Mouse (Mus musculus) forebrain, embryonic 14.5 days (tissue): ENCODE results near the gene Calhm3. TPM values are rescaled to one million over a fixed set of nuclear protein-coding genes. Genes with fewer than 3 reads are reported as not detected.

Experiments used
- ATAC-seq: fragments of 200-750 bp; cut with Nextera tagmentation; 2 replicates; pipeline ENCODE4 v1.8.0; 2017; ENCODE audit warnings: mild to moderate bottlenecking, moderate library complexity
- DNase-seq: peaks from one replicate; pipeline ENCODE4 v3.0.0-alpha.2; 2015; ENCODE audit warnings: low spot score
- H3K27ac ChIP-seq: fragments of 300-500 bp; sonication (generic); 2 replicates; pipeline ENCODE4 v1.5.1; 2014; ENCODE audit warnings: low read depth, mild to moderate bottlenecking, control low read depth, low read length, moderate library complexity
- H3K27me3 ChIP-seq: fragments of 300-500 bp; sonication (generic); replicated peaks from 2 replicates; pipeline ENCODE4 v1.6.1; 2014; ENCODE audit warnings: low read length, control low read depth, mixed read lengths; ENCODE audit not compliant: control insufficient read depth, insufficient read depth
- H3K36me3 ChIP-seq: fragments of 300-500 bp; sonication (generic); 2 replicates; pipeline ENCODE4 v1.6.1; 2014; ENCODE audit warnings: low read length, control low read depth; ENCODE audit not compliant: control insufficient read depth, insufficient read depth
- H3K4me1 ChIP-seq: fragments of 300-500 bp; sonication (generic); 2 replicates; pipeline ENCODE4 v1.6.1; 2014; ENCODE audit warnings: antibody characterized with exemption, low read length, control low read depth; ENCODE audit not compliant: control insufficient read depth, insufficient read depth
- H3K4me2 ChIP-seq: fragments of 300-500 bp; sonication (generic); 2 replicates; pipeline ENCODE4 v1.6.1; 2014; ENCODE audit warnings: mild to moderate bottlenecking, control low read depth, low read length
- H3K4me3 ChIP-seq: fragments of 300-500 bp; sonication (generic); 2 replicates; pipeline ENCODE4 v1.5.1; 2014; ENCODE audit warnings: low read depth, low read length, control low read depth
- H3K9ac ChIP-seq: fragments of 300-500 bp; sonication (generic); 2 replicates; pipeline ENCODE4 v1.6.1; 2014; ENCODE audit warnings: mild to moderate bottlenecking, low read length, control low read depth, moderate library complexity
- H3K9me3 ChIP-seq: fragments of 300-500 bp; sonication (generic); replicated peaks from 2 replicates; pipeline ENCODE4 v1.6.1; 2016; ENCODE audit warnings: low read length, control low read depth, mixed read lengths; ENCODE audit not compliant: control insufficient read depth
- WGBS: fragments of 180-500 bp; shearing (Covaris S2); extraction: QIAGEN DNeasy Blood & Tissue Kit; methylation state at CpG from one replicate; pipeline ENCODE4 v1.1.7; 2014; 5-methylcytosine and 5-hydroxymethylcytosine counted together
- polyA plus RNA-seq: library from polyadenylated mRNA; unstranded; fragments of >200 nt; fragmentation: Nextera tagmentation; extraction: Ambion mirVana; gene quantifications from 2 replicates; pipeline ENCODE4 v1.2.1, GENCODE M21; 2014

Gene Calhm3
- polyA plus RNA-seq, 1 experiment from 2014 or later, result not detected

DNA sequence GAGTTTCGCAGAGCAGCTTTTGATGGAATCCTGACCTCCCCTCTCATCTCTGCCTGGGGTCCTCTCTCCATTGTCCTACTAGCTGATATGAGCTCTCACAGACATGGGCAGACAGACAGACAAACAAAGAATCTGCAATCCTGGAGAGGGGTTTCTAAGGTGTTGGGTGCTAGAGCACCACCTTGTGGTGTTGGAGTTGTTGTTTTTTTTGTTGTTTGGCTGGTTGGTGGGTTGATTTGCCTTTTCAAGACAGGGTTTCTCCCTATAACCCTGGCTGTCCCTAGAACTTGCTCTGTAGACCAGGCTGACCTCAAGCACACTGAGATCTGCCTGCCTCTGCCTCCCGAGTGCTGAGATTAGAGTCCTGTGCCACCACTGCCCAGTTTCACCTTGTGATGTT lies 17.9 kb upstream of the Calhm3 start:
- Histone ChIP-seq H3K36me3 (no peaks in the 10 kb centered on the region), H3K4me1 (no peaks in the 10 kb centered on the region), H3K9me3 (no peaks in the 10 kb centered on the region), H3K27ac (no peak overlapping the region), H3K9ac (no peak overlapping the region), H3K4me2 (no peak overlapping the region), H3K27me3 (peaks cover 25% of the 10 kb centered on the region), H3K4me3 (no peak overlapping the region)
- 88% methylated on average over 2 of the region's 2 CpGs for WGBS
- no peak for ATAC-seq
- DNase-seq, result no peak

- no peak overlapping the region for H3K9ac ChIP-seq
- ATAC-seq, result no peak
- no peaks in the 10 kb centered on the region for H3K4me1 ChIP-seq
- peaks cover 16% of the 10 kb centered on the region for H3K27me3 ChIP-seq
- H3K4me3 ChIP-seq, result no peak overlapping the region
- H3K27ac ChIP-seq, result no peak overlapping the region
- DNase-seq, result peak; percentile 51
- no peaks in the 10 kb centered on the region for H3K9me3 ChIP-seq
- WGBS, result 58% methylated on average over 3 of the region's 3 CpGs
- H3K36me3 ChIP-seq, result no peaks in the 10 kb centered on the region
- no peak overlapping the region for H3K4me2 ChIP-seq
These were observed 17.0 kb upstream of the Calhm3 start for GRCm38 (mm10) chr19:47174515-47174914.

GRCm38 (mm10) chr19:47168793-47169412 lies 11.3 kb upstream of the Calhm3 start:
- peak; percentile 89 for DNase-seq
- WGBS, result 23% methylated on average over 11 of the region's 11 CpGs
- no peaks in the 10 kb centered on the region for H3K4me1 ChIP-seq
- 0 out of 2 replicates have a peak overlapping the region, but pooled peaks have one; percentile 16 for H3K4me2 ChIP-seq
- H3K27me3 ChIP-seq, result no peaks in the 10 kb centered on the region
- H3K9me3 ChIP-seq, result no peaks in the 10 kb centered on the region
- H3K9ac ChIP-seq, result no peak overlapping the region
- H3K27ac ChIP-seq, result no peak overlapping the region
- ATAC-seq, result peak; percentile 48; the same call in 1 of the 2 replicates
- H3K36me3 ChIP-seq, result no peaks in the 10 kb centered on the region
- H3K4me3 ChIP-seq, result no peak overlapping the region

GRCm38 (mm10) chr19:47168223-47168622 lies 10.7 kb upstream of the Calhm3 start:
- no peak for ATAC-seq
- no peak overlapping the region for H3K4me3 ChIP-seq

GRCm38 (mm10) chr19:47167617-47168214 lies 10.2 kb upstream of the Calhm3 start:
- 56% methylated on average over 7 of the region's 7 CpGs for WGBS
- Histone ChIP-seq H3K36me3 (no peaks in the 10 kb centered on the region), H3K4me1 (no peaks in the 10 kb centered on the region), H3K4me2 (no peak overlapping the region), H3K27me3 (no peaks in the 10 kb centered on the region), H3K27ac (no peak overlapping the region), H3K4me3 (no peak overlapping the region), H3K9ac (no peak overlapping the region), H3K9me3 (no peaks in the 10 kb centered on the region)
- no peak for ATAC-seq
- DNase-seq, result no peak

More at GRCm38 (mm10) chr19:47168223-47168622, 10.7 kb upstream of the Calhm3 start:
- Histone ChIP-seq H3K36me3 (no peaks in the 10 kb centered on the region), H3K4me1 (no peaks in the 10 kb centered on the region), H3K27me3 (no peaks in the 10 kb centered on the region), H3K27ac (no peak overlapping the region), H3K9ac (no peak overlapping the region), H3K9me3 (no peaks in the 10 kb centered on the region), H3K4me2 (0 out of 2 replicates have a peak overlapping the region, but pooled peaks have one; percentile 16)
- WGBS, result 8% methylated on average over 13 of the region's 13 CpGs
- peak; percentile 82 for DNase-seq

- H3K27ac ChIP-seq, result no peak overlapping the region
- DNase-seq, result no peak
- no peak for ATAC-seq
These were observed 9.2 kb upstream of the Calhm3 start for GRCm38 (mm10) chr19:47166758-47167157.

DNA sequence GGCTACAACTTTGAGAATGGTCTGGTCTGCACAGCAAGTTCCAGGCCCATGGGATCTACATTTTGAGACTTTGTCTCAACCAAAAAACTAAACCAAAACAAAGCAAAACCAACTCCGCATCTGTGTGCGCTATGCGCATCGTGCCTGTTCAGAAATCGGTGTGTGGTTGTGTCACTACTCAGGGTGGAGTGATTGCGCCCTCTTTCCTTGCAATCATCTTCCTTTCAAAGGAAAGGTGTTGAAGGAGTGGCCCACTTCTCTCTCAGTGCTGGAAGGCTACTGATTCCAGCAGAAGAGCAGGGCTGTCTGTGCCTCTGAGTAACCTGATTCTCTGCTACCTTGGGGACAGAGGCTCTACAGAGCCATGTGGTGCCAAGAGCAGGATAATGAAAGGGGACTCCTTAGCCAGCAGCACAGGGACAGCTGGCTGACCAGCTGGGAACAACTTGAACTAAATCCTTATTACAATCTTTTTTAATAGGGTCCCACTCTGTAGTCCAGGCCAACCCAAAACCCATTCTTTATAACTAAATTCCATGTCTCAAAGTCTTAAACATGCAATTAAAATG lies 5.7 kb upstream of the Calhm3 start:
- H3K36me3 ChIP-seq, result no peaks in the 10 kb centered on the region

More at GRCm38 (mm10) chr19:47166758-47167157, 9.2 kb upstream of the Calhm3 start:
- no peak overlapping the region for H3K4me3 ChIP-seq
- H3K4me2 ChIP-seq, result no peak overlapping the region
- WGBS, result 13% methylated on average over 3 of the region's 3 CpGs
- no peaks in the 10 kb centered on the region for H3K27me3 ChIP-seq
- H3K36me3 ChIP-seq, result no peaks in the 10 kb centered on the region
- H3K9ac ChIP-seq, result no peak overlapping the region
- no peaks in the 10 kb centered on the region for H3K9me3 ChIP-seq
- H3K4me1 ChIP-seq, result no peaks in the 10 kb centered on the region

DNA sequence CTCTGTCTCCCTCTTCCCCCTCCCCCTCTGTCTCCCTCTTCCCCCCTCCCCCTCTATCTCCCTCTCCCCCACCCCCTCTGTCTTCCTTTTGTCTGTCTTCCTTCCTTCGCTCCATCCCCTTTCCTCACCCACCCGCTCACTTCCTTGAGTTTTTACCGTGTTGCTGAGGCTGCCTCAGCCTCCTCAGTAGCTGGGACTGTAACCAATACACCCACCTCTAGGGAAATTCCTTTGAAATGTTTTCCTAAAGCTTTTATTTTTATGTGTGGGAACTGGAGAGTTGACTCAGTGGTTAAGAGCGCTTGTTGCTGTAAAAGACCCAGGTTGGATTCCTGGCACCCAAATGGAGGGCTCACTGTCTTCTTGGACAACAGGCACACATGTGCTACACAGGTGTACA lies 4.1 kb upstream of the Calhm3 start:
- H3K4me1 ChIP-seq, result no peaks in the 10 kb centered on the region
- ATAC-seq (no peak), DNase-seq (no peak)
- H3K36me3 ChIP-seq, result no peaks in the 10 kb centered on the region
- H3K9me3 ChIP-seq, result no peaks in the 10 kb centered on the region
- no peak overlapping the region for H3K4me2 ChIP-seq
- no peak overlapping the region for H3K4me3 ChIP-seq
- 54% methylated on average over 4 of the region's 4 CpGs for WGBS
- no peak overlapping the region for H3K27ac ChIP-seq
- H3K27me3 ChIP-seq, result no peaks in the 10 kb centered on the region
- H3K9ac ChIP-seq, result no peak overlapping the region

More for the DNA sequence above, 5.7 kb upstream of the Calhm3 start:
- DNase-seq, result no peak
- no peak for ATAC-seq
- Histone ChIP-seq H3K27ac (no peak overlapping the region), H3K9ac (no peak overlapping the region), H3K4me1 (no peaks in the 10 kb centered on the region), H3K4me2 (no peak overlapping the region), H3K27me3 (no peaks in the 10 kb centered on the region), H3K4me3 (no peak overlapping the region), H3K9me3 (no peaks in the 10 kb centered on the region)
- WGBS, result 95% methylated on average over 6 of the region's 6 CpGs

DNA sequence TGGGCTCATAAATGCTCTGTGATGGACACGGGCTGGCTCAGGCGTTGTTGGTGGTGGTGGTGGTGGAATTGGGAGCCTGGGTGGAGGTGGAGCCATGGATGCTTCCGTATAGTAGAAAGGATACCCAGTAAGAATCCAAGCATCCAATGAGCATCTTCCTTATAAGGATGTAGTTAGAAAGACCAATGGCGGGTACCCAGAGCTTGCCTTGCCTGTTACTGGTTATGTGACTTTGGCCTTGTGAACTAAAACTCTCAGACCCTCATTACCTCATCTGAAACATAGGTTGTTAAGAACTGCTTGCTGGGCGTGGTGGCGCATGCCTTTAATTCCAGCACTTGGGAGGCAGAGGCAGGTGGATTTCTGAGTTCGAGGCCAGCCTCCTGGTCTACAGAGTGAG lies 3.8 kb downstream of the Calhm3 start:
- Histone ChIP-seq H3K9me3 (no peaks in the 10 kb centered on the region), H3K27ac (no peak overlapping the region), H3K4me3 (no peak overlapping the region), H3K4me2 (no peak overlapping the region), H3K27me3 (no peaks in the 10 kb centered on the region), H3K4me1 (no peaks in the 10 kb centered on the region), H3K36me3 (no peaks in the 10 kb centered on the region), H3K9ac (no peak overlapping the region)
- ATAC-seq, result no peak
- DNase-seq, result no peak
- WGBS, result 89% methylated on average over 7 of the region's 7 CpGs
